Mouse (Mus musculus) hindbrain, embryonic 11.5 days (tissue): ENCODE data around the gene Nr1h2. TPM values are rescaled to one million over a fixed set of nuclear protein-coding genes. Genes with fewer than 3 reads are reported as not detected.

ENCODE experiments used
- ATAC-seq: fragments of 200-750 bp; cut with Nextera tagmentation; 2 replicates; pipeline ENCODE4 v1.8.0; 2017; ENCODE audit warnings: mild to moderate bottlenecking, moderate TSS enrichment, moderate library complexity; ENCODE audit not compliant: low FRiP score
- DNase-seq: peaks from one replicate; pipeline ENCODE4 v3.0.0-alpha.2; 2015; ENCODE audit warnings: low spot score
- H3K27ac ChIP-seq: fragments of 300-500 bp; sonication (generic); 2 replicates; pipeline ENCODE4 v1.5.1; 2014; ENCODE audit warnings: mild to moderate bottlenecking, low read depth, low read length
- H3K27me3 ChIP-seq: fragments of 300-500 bp; sonication (generic); 2 replicates; pipeline ENCODE4 v1.6.1; 2014; ENCODE audit warnings: mild to moderate bottlenecking, low read length, moderate library complexity, mixed read lengths; ENCODE audit not compliant: control insufficient read depth, insufficient read depth
- H3K36me3 ChIP-seq: fragments of 300-500 bp; sonication (generic); 2 replicates; pipeline ENCODE4 v1.6.1; 2014; ENCODE audit warnings: mild to moderate bottlenecking, low read length, moderate library complexity, mixed read lengths; ENCODE audit not compliant: control insufficient read depth, insufficient read depth
- H3K4me1 ChIP-seq: fragments of 300-500 bp; sonication (generic); replicated peaks from 2 replicates; pipeline ENCODE4 v1.6.1; 2014; ENCODE audit warnings: low read length, mixed read lengths; ENCODE audit not compliant: control insufficient read depth, insufficient read depth
- H3K4me2 ChIP-seq: fragments of 300-500 bp; sonication (generic); replicated peaks from 2 replicates; pipeline ENCODE4 v1.6.1; 2014; ENCODE audit warnings: mild to moderate bottlenecking, low read depth, low read length
- H3K4me3 ChIP-seq: fragments of 300-500 bp; sonication (generic); 2 replicates; pipeline ENCODE4 v1.5.1; 2014; ENCODE audit warnings: low read depth, low read length
- H3K9ac ChIP-seq: fragments of 300-500 bp; sonication (generic); 2 replicates; pipeline ENCODE4 v1.6.1; 2014; ENCODE audit warnings: low read depth, low read length
- H3K9me3 ChIP-seq: fragments of 300-500 bp; sonication (generic); 2 replicates; pipeline ENCODE4 v1.6.1; 2016; ENCODE audit warnings: low read length; ENCODE audit not compliant: control insufficient read depth
- WGBS: fragments of 180-500 bp; shearing (Covaris S2); extraction: QIAGEN DNeasy Blood & Tissue Kit; methylation state at CpG from one replicate; pipeline ENCODE4 v1.1.7; 2014; 5-methylcytosine and 5-hydroxymethylcytosine counted together
- polyA plus RNA-seq: library from polyadenylated mRNA; unstranded; fragments of >200 nt; fragmentation: Nextera tagmentation; extraction: Ambion mirVana; gene quantifications from 2 replicates; pipeline ENCODE4 v1.2.1, GENCODE M21; 2014

Nr1h2 gene
- polyA plus RNA-seq, 1 experiment from 2014 or later: 70.8 TPM

- ATAC-seq: no peak
- WGBS: 86% methylated on average over 5 of the region's 6 CpGs
- no peak overlapping the region for H3K9ac ChIP-seq
These were observed 42.3 kb upstream of the Nr1h2 start for GRCm38 (mm10) chr7:44596051-44596450.

GRCm38 (mm10) chr7:44595131-44595561 is 41.4 kb upstream of the Nr1h2 start:
- DNase-seq (no peak), ATAC-seq (no peak)
- Histone ChIP-seq H3K4me2 (no peak overlapping the region), H3K27ac (no peak overlapping the region), H3K4me1 (peaks cover 15% of the 10 kb centered on the region), H3K36me3 (no peaks in the 10 kb centered on the region), H3K9me3 (no peaks in the 10 kb centered on the region), H3K9ac (no peak overlapping the region), H3K4me3 (no peak overlapping the region), H3K27me3 (peaks cover 25% of the 10 kb centered on the region)
- 94% methylated on average over 20 of the region's 20 CpGs for WGBS

More at GRCm38 (mm10) chr7:44596051-44596450, 42.3 kb upstream of the Nr1h2 start:
- Histone ChIP-seq H3K9me3 (no peaks in the 10 kb centered on the region), H3K4me2 (no peak overlapping the region), H3K4me1 (peaks cover 15% of the 10 kb centered on the region), H3K36me3 (no peaks in the 10 kb centered on the region), H3K27me3 (peaks cover 29% of the 10 kb centered on the region), H3K4me3 (no peak overlapping the region), H3K27ac (no peak overlapping the region)
- no peak for DNase-seq

GRCm38 (mm10) chr7:44594291-44594690 is 40.5 kb upstream of the Nr1h2 start:
- H3K4me1 ChIP-seq: peaks cover 15% of the 10 kb centered on the region
- peaks cover 25% of the 10 kb centered on the region for H3K27me3 ChIP-seq
- H3K4me2 ChIP-seq: peak overlapping the region; percentile 39; the same call in 1 of the 2 replicates
- peak overlapping the region; percentile 43; the same call in 1 of the 2 replicates for H3K27ac ChIP-seq
- DNase-seq (no peak), ATAC-seq (no peak)
- no peak overlapping the region for H3K4me3 ChIP-seq
- no peaks in the 10 kb centered on the region for H3K36me3 ChIP-seq
- 71% methylated on average over 6 of the region's 6 CpGs for WGBS
- H3K9ac ChIP-seq: no peak overlapping the region
- H3K9me3 ChIP-seq: no peaks in the 10 kb centered on the region

- Histone ChIP-seq H3K36me3 (no peaks in the 10 kb centered on the region), H3K27me3 (peaks cover 25% of the 10 kb centered on the region), H3K9ac (no peak overlapping the region), H3K4me1 (peaks cover 15% of the 10 kb centered on the region), H3K4me3 (0 out of 2 replicates have a peak overlapping the region, but pooled peaks have one; percentile 9), H3K27ac (peak overlapping the region; percentile 43; the same call in 1 of the 2 replicates), H3K4me2 (peak overlapping the region; percentile 39), H3K9me3 (no peaks in the 10 kb centered on the region)
- 2% methylated on average over 20 of the region's 22 CpGs for WGBS
- peak; percentile 96 for DNase-seq
- ATAC-seq: peak; percentile 46
These were observed 40.0 kb upstream of the Nr1h2 start for GRCm38 (mm10) chr7:44593775-44594174.

- Histone ChIP-seq H3K27ac (no peak overlapping the region), H3K9ac (no peak overlapping the region), H3K4me1 (peaks cover 19% of the 10 kb centered on the region), H3K27me3 (peaks cover 30% of the 10 kb centered on the region), H3K4me3 (0 out of 2 replicates have a peak overlapping the region, but pooled peaks have one; percentile 7), H3K9me3 (no peaks in the 10 kb centered on the region), H3K4me2 (peak overlapping the region; percentile 39), H3K36me3 (no peaks in the 10 kb centered on the region)
- 3% methylated on average over 15 of the region's 15 CpGs for WGBS
- DNase-seq (no peak), ATAC-seq (no peak)
These were observed 39.3 kb upstream of the Nr1h2 start for GRCm38 (mm10) chr7:44593051-44593450.

- Histone ChIP-seq H3K9ac (peak overlapping the region; percentile 64), H3K4me3 (peak overlapping the region; percentile 62), H3K9me3 (no peaks in the 10 kb centered on the region), H3K4me2 (peak overlapping the region; percentile 99), H3K27ac (no peak overlapping the region; the same call in 1 of the 2 replicates), H3K4me1 (peaks cover 19% of the 10 kb centered on the region), H3K27me3 (peaks cover 38% of the 10 kb centered on the region), H3K36me3 (no peaks in the 10 kb centered on the region)
- DNase-seq (peak; percentile 29), ATAC-seq (no peak)
- WGBS: under 1% methylated on average over 50 of the region's 60 CpGs
These were observed 37.8 kb upstream of the Nr1h2 start for GRCm38 (mm10) chr7:44591348-44592116.

- Histone ChIP-seq H3K27me3 (peaks cover 38% of the 10 kb centered on the region), H3K27ac (no peak within 1 kb of the TSS; the same call in 1 of the 2 replicates)
These were observed 36.9 kb upstream of the Nr1h2 start, which contains the start of gene Kcnc3 for GRCm38 (mm10) chr7:44590402-44591347. Gene Kcnc3, plus strand, starts transcription at chr7:44590664.

GRCm38 (mm10) chr7:44589946-44590345 is 36.2 kb upstream of the Nr1h2 start:
- DNase-seq (peak; percentile 39), ATAC-seq (no peak)
- WGBS: 2% methylated on average over 13 of the region's 13 CpGs
- no peak overlapping the region for H3K9ac ChIP-seq
- H3K4me1 ChIP-seq: peaks cover 19% of the 10 kb centered on the region
- no peaks in the 10 kb centered on the region for H3K36me3 ChIP-seq
- no peak overlapping the region for H3K27ac ChIP-seq
- peak overlapping the region; percentile 99 for H3K4me2 ChIP-seq
- H3K9me3 ChIP-seq: no peaks in the 10 kb centered on the region
- 0 out of 2 replicates have a peak overlapping the region, but pooled peaks have one; percentile 0 for H3K4me3 ChIP-seq
- H3K27me3 ChIP-seq: peaks cover 39% of the 10 kb centered on the region

More at GRCm38 (mm10) chr7:44590402-44591347, 36.9 kb upstream of the Nr1h2 start, which contains the start of gene Kcnc3:
- H3K4me2 ChIP-seq: peak within 1 kb of the TSS; percentile 99
- no peaks in the 10 kb centered on the region for H3K36me3 ChIP-seq
- WGBS: under 1% methylated on average over 78 of the region's 80 CpGs
- DNase-seq (peak; percentile 94), ATAC-seq (peak; percentile 91)
- peak within 1 kb of the TSS; percentile 64 for H3K9ac ChIP-seq
- H3K9me3 ChIP-seq: no peaks in the 10 kb centered on the region
- H3K4me1 ChIP-seq: peaks cover 19% of the 10 kb centered on the region
- H3K4me3 ChIP-seq: peak within 1 kb of the TSS; percentile 62
